Mouse (Mus musculus) brain, embryonic 14.5 days (tissue): ENCODE data around the gene D5Ertd579e.

Experiments
- CTCF ChIP-seq: fragments of 200-500 bp; IDR thresholded peaks from 2 replicates; pipeline ENCODE4 v1.5.1; 2012; ENCODE audit warnings: inconsistent platforms, mild to moderate bottlenecking, moderate library complexity, borderline replicate concordance; ENCODE audit not compliant: insufficient read depth, insufficient read length; ENCODE audit errors: extremely low read depth
- POLR2A ChIP-seq: fragments of 200-500 bp; IDR thresholded peaks from 2 replicates; pipeline ENCODE4 v1.6.1; 2012; ENCODE audit warnings: mild to moderate bottlenecking, inconsistent platforms, borderline replicate concordance; ENCODE audit not compliant: poor library complexity, insufficient read depth, insufficient read length, severe bottlenecking; ENCODE audit errors: extremely low read depth

GRCm38 (mm10) chr5:36596225-36596624 is 99.6 kb downstream of the D5Ertd579e start:
- TF ChIP-seq POLR2A (no peak), CTCF (no peak)
